Mouse (Mus musculus) layer of hippocampus, postnatal 14 days (tissue): ENCODE data around the gene P2rx1. TPM values are rescaled to one million over a fixed set of nuclear protein-coding genes. Genes with fewer than 3 reads are reported as not detected.

Experiments used
- microRNA-seq, 2 experiments: library from miRNA; unstranded; fragments of <30 nt; microRNA quantifications; one replicate each; pipeline ENCODE4 v1.2.0; 2021
- total RNA-seq, 2 experiments: library from RNA; stranded (reverse); gene quantifications; 2 replicates each; pipeline ENCODE4 v1.2.3; 2021

The P2rx1 gene
- total RNA-seq, 2 experiments from 2014 or later = 0.65 to 0.83 TPM

Small RNA genes lying within 50 kb of the gene (microRNA-seq; reads per million reads assigned to microRNA genes)
- 0 reads per million in 2 experiments for gene Gm44467

Other genes starting within 250 kb of the P2rx1 start
- gene Cyb5d2, start 203.0 kb upstream of the P2rx1 start, total RNA-seq = 10 to 100 TPM; 14.0 to 17.2 TPM
- 10 to 100 TPM; 45.5 to 51.1 TPM for gene Zzef1, start 202.9 kb upstream of the P2rx1 start, total RNA-seq
- 1 to 10 TPM; 7.9 to 8.1 TPM for gene Atp2a3, start 37.9 kb upstream of the P2rx1 start, total RNA-seq
- gene Camkk1, start 19.9 kb downstream of the P2rx1 start, total RNA-seq = 10 to 100 TPM; 80.5 to 82.7 TPM
- gene Ncbp3, start 48.7 kb downstream of the P2rx1 start, total RNA-seq = 1 to 10 TPM; 9.4 to 9.7 TPM
- gene Itgae, start 91.5 kb downstream of the P2rx1 start, total RNA-seq = under 1 TPM; 0.21 to 0.45 TPM
- under 1 TPM; 0.31 to 0.74 TPM for gene Haspin, start 139.2 kb downstream of the P2rx1 start, total RNA-seq
- 1 to 10 TPM; 1.8 to 3.0 TPM for gene P2rx5, start 161.3 kb downstream of the P2rx1 start, total RNA-seq
- gene Emc6, start 177.9 kb downstream of the P2rx1 start, total RNA-seq = 10 to 100 TPM; 60.6 to 61.9 TPM
- 10 to 100 TPM; 22.1 to 22.9 TPM for gene Tax1bp3, start 178.0 kb downstream of the P2rx1 start, total RNA-seq
- gene Ctns, start 199.9 kb downstream of the P2rx1 start, total RNA-seq = 10 to 100 TPM; 18.6 to 20.5 TPM
- gene Shpk, start 200.4 kb downstream of the P2rx1 start, total RNA-seq = 1 to 10 TPM; 3.0 to 3.2 TPM
- gene Trpv1, start 235.2 kb downstream of the P2rx1 start, total RNA-seq = not detected